Mouse (Mus musculus) liver, adult 2 months (tissue): Measurements from ENCODE around the gene Tnni3k. TPM values are rescaled to one million over a fixed set of nuclear protein-coding genes. Genes with fewer than 3 reads are reported as not detected.

Source experiments
- DNase-seq: peaks from one replicate; pipeline ENCODE4 v3.0.0-alpha.2; 2011; ENCODE audit warnings: low read depth, low spot score; ENCODE audit errors: extremely low read depth
- H3K27ac ChIP-seq: fragments of 200-500 bp; replicated peaks from 2 replicates; pipeline ENCODE4 v1.5.1; 2012; ENCODE audit warnings: low read depth, mild to moderate bottlenecking, control low read depth, inconsistent platforms, low read length; ENCODE audit not compliant: insufficient read depth
- H3K27me3 ChIP-seq: fragments of 200-500 bp; 2 replicates; pipeline ENCODE4 v1.6.1; 2012; ENCODE audit warnings: mild to moderate bottlenecking, moderate library complexity, low read length, inconsistent platforms; ENCODE audit not compliant: control insufficient read depth, insufficient read depth
- H3K36me3 ChIP-seq: fragments of 200-500 bp; 2 replicates; pipeline ENCODE4 v1.6.1; 2012; ENCODE audit warnings: low read length, inconsistent platforms; ENCODE audit not compliant: control insufficient read depth, insufficient read depth
- H3K4me1 ChIP-seq: fragments of 200-500 bp; 2 replicates; pipeline ENCODE4 v1.6.1; 2011; ENCODE audit warnings: low read length; ENCODE audit not compliant: control insufficient read depth, insufficient read depth
- H3K4me3 ChIP-seq: fragments of 200-500 bp; 2 replicates; pipeline ENCODE4 v1.5.1; 2011; ENCODE audit warnings: low read depth, mild to moderate bottlenecking, control low read depth, low read length, moderate library complexity; ENCODE audit not compliant: insufficient read depth
- H3K79me2 ChIP-seq: fragments of 200-500 bp; 2 replicates; pipeline ENCODE4 v1.6.1; 2012; ENCODE audit warnings: inconsistent platforms, mild to moderate bottlenecking, low read length, moderate library complexity; ENCODE audit not compliant: control insufficient read depth, insufficient read depth
- H3K9ac ChIP-seq: fragments of 200-500 bp; 2 replicates; pipeline ENCODE4 v1.6.1; 2012; ENCODE audit warnings: low read depth, mild to moderate bottlenecking, control low read depth, inconsistent platforms, low read length
- CTCF ChIP-seq: fragments of 200-500 bp; IDR thresholded peaks from 2 replicates; pipeline ENCODE4 v1.5.1; 2011; ENCODE audit warnings: low read depth, low read length, control low read depth
- POLR2A ChIP-seq: fragments of 200-500 bp; IDR thresholded peaks from 2 replicates; pipeline ENCODE4 v1.6.1; 2011; ENCODE audit warnings: low read length, control low read depth; ENCODE audit not compliant: insufficient read depth; ENCODE audit errors: extremely low read depth
- WGBS: fragments of 180-500 bp; shearing (Covaris S2); methylation state at CpG from one replicate; pipeline ENCODE4 v1.1.7; 2018; 5-methylcytosine and 5-hydroxymethylcytosine counted together
- polyA plus RNA-seq: library from polyadenylated mRNA; depleted of rRNA; stranded (reverse); fragments of >200 nt; gene quantifications from 2 replicates; pipeline ENCODE4 v1.2.3, GENCODE M21; 2012
- total RNA-seq: library from RNA; depleted of rRNA; stranded (reverse); fragments of >200 nt; gene quantifications from 2 replicates; pipeline ENCODE4 v1.2.3, GENCODE M21; 2014

Gene Tnni3k
- total and polyA plus RNA-seq, 2 experiments, result not detected

GRCm38 (mm10) chr3:154800454-154800853 lies 254.8 kb downstream of the Tnni3k start:
- H3K4me3 ChIP-seq, result no peak overlapping the region
- 84% methylated on average over 8 of the region's 8 CpGs for WGBS
- no peaks in the 10 kb centered on the region for H3K79me2 ChIP-seq
- no peak for DNase-seq
- no peaks in the 10 kb centered on the region for H3K4me1 ChIP-seq
- TF ChIP-seq POLR2A (no peak), CTCF (no peak)
- H3K27ac ChIP-seq, result no peak overlapping the region
- no peaks in the 10 kb centered on the region for H3K27me3 ChIP-seq
- no peaks in the 10 kb centered on the region for H3K36me3 ChIP-seq
- no peak overlapping the region for H3K9ac ChIP-seq

- WGBS, result 79% methylated on average over 4 of the region's 4 CpGs
- H3K4me3 ChIP-seq, result no peak overlapping the region
Observed at GRCm38 (mm10) chr3:154798806-154799205, 256.4 kb downstream of the Tnni3k start.

GRCm38 (mm10) chr3:154793571-154793970 lies 261.6 kb downstream of the Tnni3k start:
- no peaks in the 10 kb centered on the region for H3K27me3 ChIP-seq

More at GRCm38 (mm10) chr3:154798806-154799205, 256.4 kb downstream of the Tnni3k start:
- no peak for DNase-seq
- H3K27me3 ChIP-seq, result no peaks in the 10 kb centered on the region
- TF ChIP-seq POLR2A (no peak), CTCF (no peak)
- no peaks in the 10 kb centered on the region for H3K79me2 ChIP-seq
- no peaks in the 10 kb centered on the region for H3K36me3 ChIP-seq
- no peak overlapping the region for H3K27ac ChIP-seq
- no peaks in the 10 kb centered on the region for H3K4me1 ChIP-seq
- no peak overlapping the region for H3K9ac ChIP-seq

GRCm38 (mm10) chr3:154787611-154788010 lies 267.6 kb downstream of the Tnni3k start:
- no peak for DNase-seq
- no peaks in the 10 kb centered on the region for H3K27me3 ChIP-seq
- no peaks in the 10 kb centered on the region for H3K36me3 ChIP-seq
- no peak overlapping the region for H3K4me3 ChIP-seq
- no peak for TF ChIP-seq CTCF
- TF ChIP-seq POLR2A, result no peak
- no peaks in the 10 kb centered on the region for H3K79me2 ChIP-seq
- H3K27ac ChIP-seq, result no peak overlapping the region
- no peaks in the 10 kb centered on the region for H3K4me1 ChIP-seq
- 72% methylated on average over 3 of the region's 3 CpGs for WGBS
- H3K9ac ChIP-seq, result no peak overlapping the region

More at GRCm38 (mm10) chr3:154793571-154793970, 261.6 kb downstream of the Tnni3k start:
- no peak overlapping the region for H3K4me3 ChIP-seq
- no peaks in the 10 kb centered on the region for H3K4me1 ChIP-seq
- no peaks in the 10 kb centered on the region for H3K36me3 ChIP-seq
- WGBS, result 81% methylated on average over 4 of the region's 4 CpGs
- TF ChIP-seq CTCF (no peak), POLR2A (no peak)
- H3K79me2 ChIP-seq, result no peaks in the 10 kb centered on the region
- no peak overlapping the region for H3K9ac ChIP-seq
- H3K27ac ChIP-seq, result no peak overlapping the region
- DNase-seq, result no peak

GRCm38 (mm10) chr3:154786354-154786753 lies 268.9 kb downstream of the Tnni3k start:
- H3K4me3 ChIP-seq, result no peak overlapping the region
- H3K36me3 ChIP-seq, result no peaks in the 10 kb centered on the region
- DNase-seq, result no peak
- no peaks in the 10 kb centered on the region for H3K79me2 ChIP-seq
- H3K9ac ChIP-seq, result no peak overlapping the region
- no peaks in the 10 kb centered on the region for H3K27me3 ChIP-seq
- no peak overlapping the region for H3K27ac ChIP-seq
- TF ChIP-seq POLR2A (no peak), CTCF (no peak)
- H3K4me1 ChIP-seq, result no peaks in the 10 kb centered on the region
- 92% methylated on average over 9 of the region's 9 CpGs for WGBS

GRCm38 (mm10) chr3:154778836-154779595 lies 276.2 kb downstream of the Tnni3k start:
- H3K79me2 ChIP-seq, result no peaks in the 10 kb centered on the region
- DNase-seq, result no peak
- no peaks in the 10 kb centered on the region for H3K36me3 ChIP-seq
- H3K4me1 ChIP-seq, result no peaks in the 10 kb centered on the region
- 80% methylated on average over 6 of the region's 6 CpGs for WGBS
- no peak overlapping the region for H3K9ac ChIP-seq
- no peak for TF ChIP-seq CTCF
- no peak for TF ChIP-seq POLR2A
- no peak overlapping the region for H3K27ac ChIP-seq
- H3K27me3 ChIP-seq, result no peaks in the 10 kb centered on the region
- H3K4me3 ChIP-seq, result no peak overlapping the region
